ENCODE assay signal across 9 mouse cellular contexts in genomic region chr9:120319099-120319498, GRCm38 (mm10). TPM values are rescaled to one million over a fixed set of nuclear protein-coding genes. Genes with fewer than 3 reads are reported as not detected.
"Had no signal": no experiment of that assay in that cellular context is flagged by ENCODE, and none has a peak within 500 bp of the region (broad histone marks: within the 10 kb centered on the region; RNA-seq: fewer than 3 reads in every experiment).

No protein-coding gene starts in this region.

- DNase-seq: kidney, adult 2 months; kidney, postnatal 25 days; lung, adult 2 months; lung, postnatal 36 days; thymus, postnatal 4 days had no signal

- ATAC-seq: intestine, embryonic 16.5 days; lung, postnatal 0 days; midbrain, embryonic 15.5 days had no signal

RNA-seq across cellular contexts. Expression of gene Myrip, which starts 17.8 kb away (rescaled TPM):
- total RNA-seq: monocyte, adult 5-6 weeks had no signal
